23 mouse cellular contexts compared by ENCODE assay signal in the genomic region with DNA sequence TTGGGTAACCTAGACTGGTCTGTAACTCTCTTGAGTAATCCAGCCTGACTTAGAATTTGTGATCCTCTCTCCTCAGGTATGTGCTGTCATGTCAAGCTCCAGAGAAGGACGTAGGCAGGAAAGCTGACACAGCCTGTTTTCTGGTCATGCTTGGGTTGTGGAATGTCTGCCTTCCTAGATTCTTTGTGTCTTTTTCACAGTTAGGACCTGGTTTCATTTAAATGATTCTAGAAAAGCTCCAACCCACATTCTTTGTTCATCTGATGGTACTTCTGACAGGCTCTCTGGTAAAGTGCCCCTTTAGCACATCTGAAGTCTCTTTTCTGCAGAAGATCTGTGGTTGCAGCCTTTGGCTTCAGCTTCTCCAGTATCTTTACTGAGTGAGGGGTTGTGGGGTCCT. TPM values are rescaled to one million over a fixed set of nuclear protein-coding genes. Genes with fewer than 3 reads are reported as not detected.
A peak's percentile ranks its signal among the peaks of the same experiment; 100 is the strongest.
DNase-seq lines count a peak whose midpoint lies in the region; ATAC-seq and TF ChIP-seq lines count a peak whose summit lies in the region.
"Had no signal": no experiment of that assay in that cellular context is flagged by ENCODE, and none has a peak within 500 bp of the region (broad histone marks: within the 10 kb centered on the region; RNA-seq: fewer than 3 reads in every experiment).

No protein-coding gene starts in this region.

- no peak overlapping the region for H3K9ac ChIP-seq in kidney, embryonic 16.5 days (replicated peaks; ENCODE audit: low read length)
- H3K9ac ChIP-seq: forebrain, embryonic 12.5 days had no signal

- H3K4me1 ChIP-seq in kidney, adult 2 months (ENCODE audit: control insufficient read depth, insufficient read depth, low read length) = peaks cover 50% of the 10 kb centered on the region
- H3K4me1 ChIP-seq in kidney, embryonic 16.5 days (ENCODE audit: insufficient read depth, low read length) = peaks cover 27% of the 10 kb centered on the region
- peaks cover 42% of the 10 kb centered on the region for H3K4me1 ChIP-seq in lung, adult 2 months (ENCODE audit: control insufficient read depth, insufficient read depth, low read length)

- H3K9me3 ChIP-seq in kidney, embryonic 16.5 days (ENCODE audit: low read length) = no peaks in the 10 kb centered on the region
- H3K9me3 ChIP-seq: forebrain, embryonic 12.5 days; G1E; limb, embryonic 10.5 days had no signal

- peak overlapping the region; percentile 25; the same call in 1 of the 2 replicates for H3K27ac ChIP-seq in kidney, adult 2 months (ENCODE audit: insufficient read depth, low read depth, low read length)
- no peak overlapping the region for H3K27ac ChIP-seq in kidney, embryonic 16.5 days (ENCODE audit: low read length)
- H3K27ac ChIP-seq: forebrain, embryonic 12.5 days; limb, embryonic 10.5 days had no signal

- TF ChIP-seq CTCF in kidney, adult 2 months (conservative IDR thresholded peaks at IDR 0.05; ENCODE audit: insufficient read depth, insufficient read length, low read depth, low read length) = no peak
- TF ChIP-seq CTCF in lung, adult 2 months (IDR thresholded peaks at IDR 0.05; ENCODE audit: insufficient read depth, low read length) = no peak

- TF ChIP-seq POLR2A in kidney, adult 2 months (IDR thresholded peaks at IDR 0.05; ENCODE audit: low read depth, low read length) = no peak
- TF ChIP-seq POLR2A in lung, adult 2 months (IDR thresholded peaks at IDR 0.05; ENCODE audit: borderline replicate concordance, extremely low read depth, low read depth, low read length) = no peak

- no peak for ATAC-seq in kidney, embryonic 16.5 days (ENCODE audit: low FRiP score, low TSS enrichment)
- ATAC-seq in megakaryocyte, adult 5-6 weeks (ENCODE audit: poor library complexity, severe bottlenecking) = 0 out of 2 replicates have a peak, but pooled peaks have one; percentile 29
- ATAC-seq: inflammation-experienced regulatory T-cells, adult 6 months; midbrain, embryonic 16.5 days had no signal

- no peaks in the 10 kb centered on the region for H3K36me3 ChIP-seq in kidney, adult 2 months (ENCODE audit: control insufficient read depth, insufficient read depth, low read length)
- H3K36me3 ChIP-seq in kidney, embryonic 16.5 days (ENCODE audit: insufficient read depth, low read length) = no peaks in the 10 kb centered on the region
- H3K36me3 ChIP-seq: forebrain, embryonic 12.5 days had no signal

- DNase-seq in kidney, adult 2 months = peak; percentile 40
- peak; percentile 51 for DNase-seq in 3T3-L1 (ENCODE audit: low read depth, low spot score)
- DNase-seq in Muller cell, postnatal 12 days (ENCODE audit: inconsistent ontology term) = peak; percentile 62
- DNase-seq in adrenal gland, postnatal 4 days (ENCODE audit: low spot score in 2 of 2) = no peak
- DNase-seq in adrenal gland, postnatal 25 days = no peak
- DNase-seq in lung, adult 2 months = no peak
- DNase-seq: adrenal gland, adult 8-10 months; cerebellum, adult 18-20 months; cerebellum, postnatal 36 days; gastrocnemius, postnatal 10 days; heart, postnatal 10 days; kidney, adult 8-10 months; kidney, postnatal 4 days; layer of hippocampus, adult 9-11 months; retina, postnatal 1 day had no signal

- H3K27me3 ChIP-seq in kidney, adult 2 months (replicated peaks; ENCODE audit: control insufficient read depth, insufficient read depth, low read length) = no peaks in the 10 kb centered on the region
- H3K27me3 ChIP-seq in kidney, embryonic 16.5 days (ENCODE audit: insufficient read depth, low read length) = no peaks in the 10 kb centered on the region
- H3K27me3 ChIP-seq: forebrain, embryonic 12.5 days had no signal

- WGBS in kidney, adult 2 months = 26% methylated on average over 1 of the region's 1 CpGs
- 44% methylated on average over 1 of the region's 1 CpGs for WGBS in kidney, embryonic 16.5 days
- 53% methylated on average over 1 of the region's 1 CpGs for WGBS in lung, adult 2 months

- H3K4me2 ChIP-seq in kidney, embryonic 16.5 days (replicated peaks; ENCODE audit: low read depth, low read length) = no peak overlapping the region
- H3K4me2 ChIP-seq: forebrain, embryonic 12.5 days; liver, embryonic 11.5 days had no signal

- no peak overlapping the region for H3K4me3 ChIP-seq in kidney, adult 2 months (ENCODE audit: insufficient read depth, low read depth, low read length)
- H3K4me3 ChIP-seq in kidney, embryonic 16.5 days (ENCODE audit: low read length) = no peak overlapping the region
- no peak overlapping the region for H3K4me3 ChIP-seq in lung, adult 2 months (replicated peaks; ENCODE audit: extremely low read depth, low read depth, low read length)
- H3K4me3 ChIP-seq: forebrain, embryonic 12.5 days; limb, embryonic 10.5 days had no signal

RNA-seq across cellular contexts. Expression of a gene that starts 15.4 kb away (rescaled TPM):
- 35.3 and 36.8 TPM in 2 replicates for polyA plus RNA-seq in kidney, adult 2 months (2012; rRNA removed)
- 18.3 and 19.1 TPM in 2 replicates for polyA plus RNA-seq in kidney, embryonic 16.5 days (2015; fragmentation: Nextera tagmentation; extraction: Ambion mirVana)
- total RNA-seq in megakaryocyte, adult 5-6 weeks (2015) = 62.3 and 65.1 TPM in 2 replicates
- 29.8 and 38.1 TPM in 2 replicates for total RNA-seq in megakaryocyte, adult 5-6 weeks (2017)
- total RNA-seq in adrenal gland, postnatal 4 days (2021) = 100 to 1,000 TPM; 103 to 106 TPM
- total RNA-seq in adrenal gland, postnatal 25 days (2021) = 103 and 106 TPM in 2 replicates
- 26.9 and 34.6 TPM in 2 replicates for polyA plus RNA-seq in lung, adult 2 months (2012; rRNA removed)

Comparison
In these comparisons a context has a peak if more than half of its experiments do, and no peak if none do; other contexts are left out.
1. DNase-seq: peak in kidney, adult 2 months (single experiment), 3T3-L1 (single experiment) and Muller cell, postnatal 12 days (single experiment); none in adrenal gland, postnatal 4 days (0 of 2), adrenal gland, postnatal 25 days (single experiment) and lung, adult 2 months (single experiment).